Mouse (Mus musculus) heart, postnatal 0 days (tissue): ENCODE measurements at regions not wholly inside any gene's neighbourhood (a gene's known extent, or its start where the extent isn't known, plus 50 kb on each side); places are given as distances from the start of the nearest gene placed in this dataset.

Experiments
- CTCF ChIP-seq: IDR thresholded peaks from 2 replicates; pipeline ENCODE4 v1.5.1; 2016; ENCODE audit warnings: antibody characterized with exemption, control low read depth, low read depth
- EP300 ChIP-seq: IDR thresholded peaks from 2 replicates; pipeline ENCODE4 v1.6.1; 2016; ENCODE audit warnings: antibody characterized with exemption, low read depth

DNA sequence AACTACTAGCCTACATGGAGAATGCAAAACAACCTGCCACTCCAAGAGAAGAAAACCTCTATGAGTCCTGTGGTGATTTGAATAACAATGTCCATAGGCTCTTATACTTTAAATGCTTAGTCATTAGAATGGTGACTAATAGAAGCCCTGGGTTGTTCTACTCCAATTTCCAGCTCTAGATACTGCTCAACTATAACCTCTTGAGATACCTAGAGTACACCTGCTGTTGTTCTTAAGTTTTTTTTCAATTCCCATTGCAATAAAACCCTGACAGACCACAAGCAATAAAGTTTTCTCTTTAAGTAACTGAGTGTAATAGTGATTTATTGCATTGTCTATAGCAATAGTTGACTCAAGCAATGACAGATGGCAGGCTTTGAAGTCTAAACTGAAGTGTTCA lies 491.0 kb downstream of the Epha7 start:
- TF ChIP-seq CTCF (no peak), EP300 (no peak)
